Mouse (Mus musculus) spleen, adult 2 months (tissue): ENCODE measurements around the gene Ccdc93.

Experiments used
- CTCF ChIP-seq: fragments of 200-500 bp; IDR thresholded peaks from 2 replicates; pipeline ENCODE4 v1.5.1; 2011; ENCODE audit warnings: mild to moderate bottlenecking, inconsistent platforms; ENCODE audit not compliant: insufficient read depth, insufficient read length, insufficient replicate concordance; ENCODE audit errors: extremely low read depth
- POLR2A ChIP-seq: fragments of 200-500 bp; IDR thresholded peaks from 2 replicates; pipeline ENCODE4 v1.6.1; 2011; ENCODE audit warnings: low read depth, low read length, inconsistent platforms

GRCm38 (mm10) chr1:121430938-121431928 is at the start of gene Ccdc93:
- TF ChIP-seq POLR2A (peak; percentile 71), CTCF (no peak)
